Mouse (Mus musculus): Measurements from ENCODE around the gene Plxna4.

Gene Plxna4

DNA sequence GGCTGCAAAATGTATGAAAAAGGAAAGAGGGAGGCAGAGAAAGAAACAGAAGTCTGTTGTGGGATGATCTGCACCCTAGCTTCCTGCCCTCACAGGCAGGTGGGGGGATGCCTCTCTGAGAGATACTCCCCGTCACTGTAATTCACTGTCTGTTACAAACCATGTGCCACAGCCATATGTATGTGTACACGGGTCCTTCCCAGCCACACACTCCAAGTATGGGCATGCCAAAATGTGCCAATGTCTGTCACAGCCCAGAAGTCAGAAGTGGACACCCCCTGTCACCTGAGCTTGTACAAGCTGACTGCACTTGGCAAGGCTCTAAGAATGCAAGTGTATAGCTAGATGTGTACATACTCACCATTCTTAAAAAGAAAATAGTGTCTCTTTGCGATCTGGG is 2.8 kb downstream of the Plxna4 start:
- Histone ChIP-seq H3K27me3 (ENCODE audit: control insufficient read depth, insufficient read depth, low read length, poor library complexity, severe bottlenecking) (no peaks in the 10 kb centered on the region; the same call in 1 of the 2 replicates), H3K36me3 (ENCODE audit: control insufficient read depth, insufficient read depth, low read length, poor library complexity, severe bottlenecking) (no peaks in the 10 kb centered on the region)
- DNase-seq (ENCODE audit: low read depth, low spot score), result no peak

DNA sequence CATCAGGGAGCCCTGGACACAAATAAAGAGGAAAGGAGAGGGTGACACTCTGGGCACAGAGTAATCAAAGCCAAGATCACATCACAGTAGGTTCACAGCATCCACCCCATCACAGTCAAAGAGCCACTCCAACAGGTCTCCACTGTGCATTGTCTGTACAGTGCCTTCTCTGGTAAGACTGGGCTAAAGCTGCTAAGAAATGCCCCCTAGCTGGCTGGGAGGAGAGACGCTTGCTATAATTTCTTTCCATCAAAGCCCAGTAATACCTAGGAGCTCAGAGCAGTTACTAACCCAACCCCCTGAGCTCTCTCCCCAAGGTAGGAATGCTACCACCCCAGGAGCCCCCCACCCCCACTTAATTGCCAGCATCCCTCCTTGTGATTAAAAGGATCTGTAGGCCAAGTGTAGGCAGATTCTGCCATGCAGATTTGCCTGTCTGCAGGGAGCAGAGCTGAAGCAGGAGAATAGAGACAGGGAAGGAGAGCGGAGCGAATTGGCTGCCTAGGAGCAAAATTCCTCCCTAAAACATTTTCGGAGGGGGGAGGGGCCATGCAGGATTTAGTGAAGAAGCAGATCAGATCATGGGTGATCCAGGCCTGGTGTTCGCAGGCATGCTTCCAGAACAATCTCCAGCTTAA is 3.6 kb downstream of the Plxna4 start:
- Histone ChIP-seq H3K27me3 (ENCODE audit: control insufficient read depth, insufficient read depth, low read length, poor library complexity, severe bottlenecking) (no peaks in the 10 kb centered on the region; the same call in 1 of the 2 replicates), H3K36me3 (ENCODE audit: control insufficient read depth, insufficient read depth, low read length, poor library complexity, severe bottlenecking) (no peaks in the 10 kb centered on the region)
- DNase-seq (ENCODE audit: low read depth, low spot score), result no peak

DNA sequence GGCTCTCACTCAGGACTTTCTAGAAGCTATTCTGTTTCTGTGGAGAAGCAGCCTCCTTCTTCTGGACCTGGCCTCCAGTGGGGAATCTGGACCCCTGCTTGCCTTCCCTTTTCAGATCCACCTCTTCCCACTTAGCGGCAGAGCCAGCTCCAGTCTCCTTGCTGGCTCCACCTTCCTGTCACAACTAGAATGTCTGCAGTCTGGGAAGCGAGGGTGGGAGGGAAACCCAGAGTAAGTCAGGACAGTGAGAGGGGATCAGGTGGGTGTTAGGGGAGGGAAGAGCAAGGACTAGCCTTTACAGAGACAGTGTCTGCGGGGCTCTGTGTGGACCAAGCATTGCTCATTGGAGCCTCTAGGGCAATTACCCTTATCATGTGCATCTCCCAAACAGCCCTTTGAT is 4.4 kb downstream of the Plxna4 start:
- no peak for DNase-seq (ENCODE audit: low read depth, low spot score)
- no peaks in the 10 kb centered on the region for H3K36me3 ChIP-seq (ENCODE audit: control insufficient read depth, insufficient read depth, low read length, poor library complexity, severe bottlenecking)
- H3K27me3 ChIP-seq (ENCODE audit: control insufficient read depth, insufficient read depth, low read length, poor library complexity, severe bottlenecking), result no peaks in the 10 kb centered on the region; the same call in 1 of the 2 replicates

DNA sequence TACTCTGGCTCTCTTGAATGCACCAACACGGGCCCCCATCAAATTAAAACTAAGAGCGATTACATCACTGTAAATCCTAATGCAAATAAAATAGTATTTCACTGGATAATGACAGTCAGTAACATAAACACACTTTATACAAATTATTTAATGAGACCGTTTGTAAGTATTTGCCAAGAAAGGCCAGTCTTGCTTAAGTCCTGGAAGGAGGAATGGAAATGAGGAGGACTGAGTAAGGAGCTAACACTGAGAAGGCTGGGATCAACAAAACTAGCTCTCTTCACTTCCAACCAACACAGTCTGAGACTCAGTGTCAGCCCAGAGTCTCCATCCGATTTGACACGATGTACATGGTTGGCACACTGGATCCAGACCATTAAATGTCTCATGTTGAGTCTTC is 16.5 kb downstream of the Plxna4 start:
- Histone ChIP-seq H3K27me3 (ENCODE audit: control insufficient read depth, insufficient read depth, low read length, poor library complexity, severe bottlenecking) (no peaks in the 10 kb centered on the region), H3K36me3 (ENCODE audit: control insufficient read depth, insufficient read depth, low read length, poor library complexity, severe bottlenecking) (no peaks in the 10 kb centered on the region)
- no peak for DNase-seq (ENCODE audit: low read depth, low spot score)

DNA sequence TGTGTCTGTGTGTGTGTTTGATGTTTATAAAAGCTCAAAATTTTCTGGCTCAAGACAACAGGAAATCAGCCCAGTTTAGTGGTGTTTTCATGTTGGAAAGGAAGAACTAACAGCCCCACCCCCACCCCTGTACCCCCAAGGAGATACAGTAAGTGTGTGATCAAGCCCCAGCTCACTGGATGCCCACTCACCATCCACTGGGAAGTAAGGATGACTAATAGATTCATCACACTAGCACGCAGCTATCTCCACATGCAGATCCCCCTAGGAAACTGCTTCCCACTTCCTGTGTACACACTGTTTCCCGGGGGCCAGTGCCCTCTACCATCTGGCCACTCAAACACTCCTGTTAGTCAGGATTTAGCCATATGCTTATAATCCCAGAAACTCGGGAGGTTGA is 17.5 kb downstream of the Plxna4 start:
- no peaks in the 10 kb centered on the region for H3K27me3 ChIP-seq (ENCODE audit: control insufficient read depth, insufficient read depth, low read length, poor library complexity, severe bottlenecking)
- H3K36me3 ChIP-seq (ENCODE audit: control insufficient read depth, insufficient read depth, low read length, poor library complexity, severe bottlenecking), result no peaks in the 10 kb centered on the region
- no peak for DNase-seq (ENCODE audit: low read depth, low spot score)

DNA sequence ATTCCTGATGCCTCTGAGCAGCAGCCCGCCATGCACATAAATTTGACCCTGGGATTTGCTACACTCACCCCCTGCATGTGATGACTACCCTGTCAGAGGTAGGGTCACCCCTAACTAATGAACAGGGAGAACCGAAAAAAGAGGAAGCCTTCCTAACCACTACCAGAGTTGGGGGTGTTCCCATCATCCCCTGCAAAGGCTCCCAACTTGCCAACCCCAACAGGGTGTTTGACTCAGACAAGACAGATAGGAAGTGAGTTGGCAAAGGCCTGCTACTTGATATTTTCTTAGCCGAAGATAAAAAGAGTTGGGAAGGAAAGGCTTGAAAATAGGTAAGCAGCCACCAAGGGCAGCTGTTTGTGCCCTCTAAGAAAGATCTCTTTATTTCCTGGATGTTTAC is 18.1 kb downstream of the Plxna4 start:
- Histone ChIP-seq H3K27me3 (ENCODE audit: control insufficient read depth, insufficient read depth, low read length, poor library complexity, severe bottlenecking) (no peaks in the 10 kb centered on the region), H3K36me3 (ENCODE audit: control insufficient read depth, insufficient read depth, low read length, poor library complexity, severe bottlenecking) (no peaks in the 10 kb centered on the region)
- DNase-seq (ENCODE audit: low read depth, low spot score), result no peak

DNA sequence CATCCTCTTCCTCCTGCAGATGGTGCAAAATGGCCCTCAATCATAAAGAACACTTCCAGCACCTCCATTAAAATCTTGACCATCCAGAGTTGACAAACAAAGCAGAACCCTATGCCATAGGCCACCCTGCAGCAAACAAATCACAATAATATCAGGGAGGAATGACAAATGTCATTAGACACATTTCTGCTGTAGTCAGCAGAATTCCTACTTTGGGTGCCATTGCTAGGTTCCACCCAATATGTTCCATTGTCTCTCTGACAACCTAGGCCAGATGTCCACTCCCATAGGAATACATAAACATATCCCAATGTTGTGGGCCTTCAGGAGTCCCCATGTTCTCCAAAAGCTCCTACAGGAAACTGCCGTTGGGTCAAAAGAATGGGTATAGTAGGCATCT is 41.1 kb downstream of the Plxna4 start:
- Histone ChIP-seq H3K36me3 (ENCODE audit: control insufficient read depth, insufficient read depth, low read length, poor library complexity, severe bottlenecking) (no peaks in the 10 kb centered on the region), H3K27me3 (ENCODE audit: control insufficient read depth, insufficient read depth, low read length, poor library complexity, severe bottlenecking) (no peaks in the 10 kb centered on the region)
- DNase-seq (ENCODE audit: low read depth, low spot score), result no peak

DNA sequence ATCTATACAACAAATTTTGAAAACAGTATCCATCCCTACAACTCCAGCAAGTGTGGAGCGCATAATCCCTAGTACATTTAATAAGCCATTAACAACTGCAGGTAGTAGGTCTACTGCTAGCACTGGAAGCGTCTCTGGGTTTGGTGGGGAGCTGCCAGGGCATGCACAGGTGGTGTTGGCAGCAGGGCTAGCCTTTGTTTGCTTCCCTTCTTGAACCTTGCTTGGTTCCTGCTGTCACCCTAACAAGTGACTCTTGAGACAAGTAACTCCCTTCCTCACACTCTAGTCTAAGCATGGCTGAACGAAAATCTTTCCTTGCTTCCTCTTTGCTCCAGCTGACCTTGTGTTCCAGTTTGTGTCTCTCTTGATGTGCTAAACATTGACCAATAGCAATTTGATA is 44.0 kb downstream of the Plxna4 start:
- Histone ChIP-seq H3K36me3 (ENCODE audit: control insufficient read depth, insufficient read depth, low read length, poor library complexity, severe bottlenecking) (no peaks in the 10 kb centered on the region), H3K27me3 (ENCODE audit: control insufficient read depth, insufficient read depth, low read length, poor library complexity, severe bottlenecking) (no peaks in the 10 kb centered on the region)
- no peak for DNase-seq (ENCODE audit: low read depth, low spot score)

DNA sequence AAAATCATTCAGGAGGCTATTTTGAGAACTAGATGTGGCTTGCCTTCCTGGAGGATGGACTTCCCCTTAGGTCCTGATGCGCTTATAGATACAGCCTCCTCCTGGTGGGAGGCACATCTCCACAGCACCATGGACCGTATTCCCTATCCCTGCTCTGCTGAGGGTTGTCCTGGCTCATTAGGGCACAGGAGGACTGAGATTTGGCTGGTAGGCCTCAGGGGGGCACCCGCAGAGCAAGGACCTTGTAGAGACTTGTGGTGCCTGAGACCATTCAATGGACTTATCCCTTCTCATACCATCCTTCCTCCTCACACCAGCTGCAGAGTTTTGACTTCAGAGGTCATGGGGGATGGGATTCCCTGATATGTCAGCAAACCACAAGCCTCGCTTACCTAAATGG is 47.8 kb downstream of the Plxna4 start:
- no peaks in the 10 kb centered on the region for H3K27me3 ChIP-seq (ENCODE audit: control insufficient read depth, insufficient read depth, low read length, poor library complexity, severe bottlenecking)
- no peaks in the 10 kb centered on the region for H3K36me3 ChIP-seq (ENCODE audit: control insufficient read depth, insufficient read depth, low read length, poor library complexity, severe bottlenecking)
- no peak for DNase-seq (ENCODE audit: low read depth, low spot score)

DNA sequence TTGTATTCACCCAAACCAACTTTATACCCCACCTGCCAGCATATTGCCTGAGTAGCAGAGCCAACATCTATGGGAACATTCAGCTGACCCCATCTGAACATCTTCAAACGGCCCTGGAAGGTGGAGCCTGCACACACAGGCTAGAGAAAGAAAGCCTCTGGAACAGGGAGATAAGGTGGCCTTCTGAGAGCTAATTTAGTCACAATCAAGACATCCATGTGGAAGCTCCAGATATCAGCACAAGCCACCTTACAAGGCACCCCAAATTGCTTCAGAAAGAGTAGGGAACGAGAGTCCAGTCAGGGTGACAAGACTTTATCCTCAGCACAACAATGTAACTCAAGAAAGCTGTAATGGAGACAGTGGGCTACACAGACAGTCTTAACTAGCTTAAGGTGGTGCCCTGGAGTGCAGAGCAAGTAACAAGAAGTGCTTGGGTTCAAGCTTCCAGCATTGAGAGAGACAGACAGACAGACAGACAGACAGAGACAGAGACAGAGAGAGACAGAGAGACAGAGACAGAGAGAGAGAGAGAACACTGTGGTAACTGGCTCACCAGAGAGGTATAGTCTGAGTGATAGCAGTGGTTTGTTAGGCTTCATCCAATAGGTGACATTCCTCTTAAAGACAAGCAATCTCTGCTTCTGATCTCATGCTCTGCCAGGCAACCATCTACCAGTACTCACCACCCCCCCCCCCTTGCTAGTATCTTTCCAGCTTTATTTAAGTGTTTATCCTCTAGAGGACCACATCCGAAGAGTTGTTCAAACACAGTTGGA is 53.8 kb downstream of the Plxna4 start:
- no peak for DNase-seq (ENCODE audit: low read depth, low spot score)
- Histone ChIP-seq H3K36me3 (ENCODE audit: control insufficient read depth, insufficient read depth, low read length, poor library complexity, severe bottlenecking) (no peaks in the 10 kb centered on the region), H3K27me3 (ENCODE audit: control insufficient read depth, insufficient read depth, low read length, poor library complexity, severe bottlenecking) (no peaks in the 10 kb centered on the region)

DNA sequence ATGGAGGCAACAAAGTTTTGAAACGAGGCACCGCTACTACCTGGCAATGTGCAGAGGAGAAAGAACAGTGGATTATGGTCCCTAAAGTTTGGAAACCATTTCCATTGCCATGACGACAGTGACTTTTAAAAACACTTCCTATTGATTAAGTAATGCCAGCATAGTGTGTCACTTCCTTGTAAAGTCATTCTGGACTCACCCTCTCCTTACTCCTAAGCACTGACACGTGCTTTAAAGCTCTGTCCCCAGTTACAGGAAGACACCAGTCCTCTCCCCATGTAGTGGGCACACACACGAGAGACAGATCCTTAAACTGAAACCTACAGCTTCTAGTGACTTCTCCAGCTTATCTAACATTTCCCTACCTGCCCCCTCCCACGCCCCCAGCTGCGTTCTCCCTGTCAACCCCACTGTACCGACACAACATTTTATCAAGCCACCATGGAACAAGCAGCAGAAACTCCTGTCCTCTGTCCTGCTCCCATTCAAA is 59.9 kb downstream of the Plxna4 start:
- no peaks in the 10 kb centered on the region for H3K27me3 ChIP-seq (ENCODE audit: control insufficient read depth, insufficient read depth, low read length, poor library complexity, severe bottlenecking)
- DNase-seq (ENCODE audit: low read depth, low spot score), result no peak
- H3K36me3 ChIP-seq (ENCODE audit: control insufficient read depth, insufficient read depth, low read length, poor library complexity, severe bottlenecking), result no peaks in the 10 kb centered on the region

DNA sequence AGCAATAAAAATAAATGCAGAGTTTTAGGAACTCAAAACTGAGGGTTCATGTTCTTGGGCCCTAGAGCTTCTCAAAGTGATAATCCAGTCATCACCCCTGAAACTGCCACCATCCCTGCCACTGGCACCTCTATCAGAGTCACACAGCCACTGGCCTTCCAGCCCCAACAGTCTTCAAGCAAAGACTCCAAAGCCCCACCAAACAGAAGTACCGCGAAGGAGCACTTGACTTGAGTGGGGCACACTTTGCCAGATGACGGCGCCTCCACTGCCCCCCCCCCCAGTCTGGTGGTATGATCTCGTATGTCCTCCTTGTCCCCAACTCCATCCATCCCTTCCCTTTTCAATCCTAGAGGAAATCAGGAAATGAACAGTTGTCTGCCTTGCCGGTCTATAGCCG is 60.5 kb downstream of the Plxna4 start:
- DNase-seq (ENCODE audit: low read depth, low spot score), result no peak
- no peaks in the 10 kb centered on the region for H3K36me3 ChIP-seq (ENCODE audit: control insufficient read depth, insufficient read depth, low read length, poor library complexity, severe bottlenecking)
- no peaks in the 10 kb centered on the region for H3K27me3 ChIP-seq (ENCODE audit: control insufficient read depth, insufficient read depth, low read length, poor library complexity, severe bottlenecking)

DNA sequence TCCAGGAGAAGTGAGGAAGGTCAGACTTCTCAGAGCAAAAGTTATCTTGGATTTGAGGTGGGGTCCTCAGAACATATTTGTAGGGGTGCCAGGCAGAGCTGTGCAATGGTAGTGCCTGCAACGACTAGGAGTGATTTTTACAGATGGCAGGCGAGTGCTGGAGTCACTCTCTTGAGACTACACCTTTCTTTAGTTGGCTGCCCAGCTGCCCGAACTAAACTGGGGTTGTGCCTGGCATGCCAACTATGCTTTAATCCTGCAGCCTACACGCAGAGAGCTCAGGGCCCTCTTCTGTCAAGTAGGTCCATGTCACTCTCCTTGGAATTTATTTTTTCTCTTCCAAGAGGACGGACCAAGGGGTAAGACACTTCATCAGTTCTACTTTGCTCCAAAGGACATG is 61.2 kb downstream of the Plxna4 start:
- Histone ChIP-seq H3K27me3 (ENCODE audit: control insufficient read depth, insufficient read depth, low read length, poor library complexity, severe bottlenecking) (no peaks in the 10 kb centered on the region), H3K36me3 (ENCODE audit: control insufficient read depth, insufficient read depth, low read length, poor library complexity, severe bottlenecking) (no peaks in the 10 kb centered on the region)
- no peak for DNase-seq (ENCODE audit: low read depth, low spot score)

DNA sequence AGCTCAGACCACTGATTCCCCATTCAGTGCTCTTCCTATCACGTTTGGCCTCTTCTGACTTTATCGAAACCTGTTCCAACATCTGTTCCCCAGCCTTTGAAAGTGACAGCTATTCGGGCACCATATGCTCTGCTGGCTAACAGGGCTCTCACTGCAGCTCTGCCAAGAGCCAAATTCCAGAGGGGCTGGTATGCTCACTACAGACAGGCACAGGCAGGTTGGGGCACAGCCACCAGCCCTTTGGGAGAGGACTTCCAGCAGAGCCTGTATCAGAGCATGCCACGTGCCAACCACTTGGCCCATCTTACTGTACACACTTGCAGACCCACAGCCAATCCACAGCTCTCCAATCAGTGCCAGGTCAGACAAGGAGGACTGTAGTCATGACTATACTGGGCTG is 67.9 kb downstream of the Plxna4 start:
- H3K27me3 ChIP-seq (ENCODE audit: control insufficient read depth, insufficient read depth, low read length, poor library complexity, severe bottlenecking), result no peaks in the 10 kb centered on the region
- no peak for DNase-seq (ENCODE audit: low read depth, low spot score)
- H3K36me3 ChIP-seq (ENCODE audit: control insufficient read depth, insufficient read depth, low read length, poor library complexity, severe bottlenecking), result no peaks in the 10 kb centered on the region

DNA sequence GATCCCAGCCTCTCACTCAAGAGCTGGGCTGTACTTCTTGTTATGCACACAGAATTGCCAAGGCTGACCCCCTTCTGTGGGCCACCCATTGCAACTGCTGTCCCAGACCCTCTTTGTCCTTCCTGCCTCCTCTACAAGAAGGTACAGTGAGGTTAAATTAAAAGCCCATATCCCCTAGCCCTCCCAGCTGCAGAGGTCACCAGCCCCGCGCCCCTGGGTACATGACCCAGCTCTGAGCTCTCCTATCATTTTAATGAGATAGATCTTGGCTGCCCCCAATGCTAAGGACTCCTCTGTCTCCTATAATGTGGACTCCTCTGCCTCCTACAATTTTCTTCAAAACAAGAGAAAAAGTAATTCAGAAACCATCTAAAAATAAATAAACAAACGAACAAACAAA is 69.4 kb downstream of the Plxna4 start:
- Histone ChIP-seq H3K36me3 (ENCODE audit: control insufficient read depth, insufficient read depth, low read length, poor library complexity, severe bottlenecking) (no peaks in the 10 kb centered on the region), H3K27me3 (ENCODE audit: control insufficient read depth, insufficient read depth, low read length, poor library complexity, severe bottlenecking) (no peaks in the 10 kb centered on the region)
- no peak for DNase-seq (ENCODE audit: low read depth, low spot score)

All from splenic B cell, adult 2 months (primary cell).